Mouse (Mus musculus): ENCODE results near the gene Olfr134.

- TF ChIP-seq GATA1 (IDR thresholded peaks at IDR 0.05; ENCODE audit: borderline replicate concordance, low read length), result no peak
- no peak for TF ChIP-seq FLI1 (IDR thresholded peaks at IDR 0.05; ENCODE audit: low read length)
Observed at GRCm38 (mm10) chr17:38144981-38145380, 26.2 kb upstream of the Olfr134 start, which contains the start of gene Olfr133.

Measured in megakaryocyte, embryonic 14.5 days (primary cell).